Mouse (Mus musculus): ENCODE measurements around the gene Olfr412. TPM values are rescaled to one million over a fixed set of nuclear protein-coding genes. Genes with fewer than 3 reads are reported as not detected.

Olfr412 gene
- total RNA-seq, 2 experiments from 2014 or later: not detected

DNA sequence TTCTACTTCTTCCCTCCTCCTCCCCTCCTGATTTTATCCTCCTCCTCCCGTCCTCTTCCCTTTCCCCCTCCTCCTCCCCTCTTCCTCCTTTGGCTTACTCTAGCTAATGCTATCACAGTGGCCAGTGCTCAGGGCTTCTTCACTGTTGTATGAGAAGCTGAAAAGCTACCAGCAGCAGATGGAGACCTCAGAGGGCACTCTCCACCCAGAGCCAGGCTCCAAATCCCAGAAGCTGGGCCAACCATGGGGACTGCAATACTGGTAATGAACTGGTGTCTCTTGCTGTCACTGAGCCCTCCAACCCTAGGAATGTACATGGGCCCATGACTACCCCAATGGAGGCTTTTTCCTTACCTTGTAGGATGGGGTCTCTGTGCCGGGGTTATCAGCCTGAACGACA is 50.1 kb downstream of the Olfr412 start:
- DNase-seq: no peak
- intact Hi-C loops (cut with DNase I): no loop called here

DNA sequence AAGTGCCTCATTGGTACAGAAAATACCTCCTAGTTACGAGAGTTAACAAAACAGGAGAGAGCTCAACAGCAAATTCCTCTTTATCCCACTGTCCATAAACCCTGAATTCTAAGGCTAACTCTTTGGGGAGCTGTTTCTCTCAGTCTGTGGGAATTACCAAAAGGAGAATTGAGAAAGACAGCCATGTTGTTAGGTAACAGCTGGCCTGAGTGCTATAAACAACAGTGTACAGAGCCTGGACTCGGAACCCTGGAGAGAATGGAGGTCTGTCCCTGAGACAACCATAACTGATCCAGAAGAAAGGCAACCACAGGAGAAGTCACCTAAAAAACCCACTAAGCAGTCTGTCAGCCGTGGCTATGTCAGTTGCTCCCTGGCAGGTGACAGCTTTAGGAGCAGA is 50.6 kb downstream of the Olfr412 start:
- DNase-seq: no peak
- intact Hi-C loops (cut with DNase I): no loop called here

DNA sequence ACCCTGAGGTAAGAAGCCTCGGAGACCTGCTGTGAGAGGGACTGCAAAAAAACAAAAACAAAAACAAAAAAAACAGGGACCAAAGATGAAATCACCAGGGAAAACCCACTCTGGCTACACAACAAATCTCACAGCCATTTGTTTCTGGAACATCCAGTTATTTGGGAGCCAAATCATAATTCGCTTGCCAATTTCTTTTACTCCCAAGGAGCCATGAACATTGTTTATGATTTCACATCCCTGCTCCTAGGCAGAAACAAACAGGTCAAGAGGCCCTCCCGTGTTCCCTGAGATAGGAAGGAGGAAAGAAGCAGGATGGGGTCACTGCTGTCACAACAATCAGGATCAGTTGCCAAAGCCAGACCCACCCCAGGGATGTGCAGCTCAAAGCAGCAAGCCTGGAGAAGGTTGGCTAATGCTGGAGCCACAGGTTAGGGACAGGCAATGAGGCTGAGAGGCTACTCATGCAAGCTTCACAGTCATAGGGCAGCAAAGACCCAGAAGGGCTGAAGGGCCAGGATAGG is 51.6 kb downstream of the Olfr412 start:
- intact Hi-C loops (cut with DNase I): no loop called here
- DNase-seq: no peak

DNA sequence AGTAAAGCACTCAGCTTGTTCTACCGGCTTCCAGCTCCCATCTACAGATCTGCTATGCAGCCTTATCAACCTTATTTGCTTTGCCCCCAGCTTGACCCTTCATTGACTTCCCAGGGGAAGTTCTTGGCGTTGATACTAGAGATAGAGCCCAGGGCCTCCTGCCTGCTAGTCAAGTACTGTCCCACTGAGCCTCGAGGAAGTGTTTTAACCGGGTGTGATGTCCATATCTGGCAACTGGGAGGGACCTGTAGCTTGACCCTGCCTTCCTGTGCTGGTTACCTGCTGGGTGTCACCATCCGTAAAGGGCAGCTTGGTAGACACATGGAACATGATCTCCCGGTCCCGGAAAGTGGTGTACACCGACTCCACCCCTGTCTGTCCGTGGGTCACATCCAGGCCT is 52.2 kb downstream of the Olfr412 start:
- no peak for DNase-seq

DNA sequence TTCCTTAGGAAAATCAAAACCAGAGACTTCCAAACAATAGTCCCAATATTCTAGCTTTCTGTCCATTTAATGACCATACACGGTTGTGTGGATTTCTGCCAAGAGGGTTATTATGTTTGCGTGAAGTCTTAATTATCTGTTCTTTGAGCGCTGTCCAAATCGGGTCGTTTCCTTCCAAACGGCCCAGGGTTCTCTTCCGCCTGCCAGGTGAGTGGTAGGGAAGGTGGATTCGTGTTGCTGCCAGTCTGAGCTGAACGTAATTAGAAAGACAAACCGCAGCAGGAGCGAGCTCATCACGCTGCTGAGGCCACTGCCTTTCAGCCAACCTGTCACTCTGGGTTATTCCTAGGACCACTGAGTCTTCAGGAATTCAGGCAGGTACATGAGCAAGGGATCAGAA is 53.9 kb downstream of the Olfr412 start:
- no peak for DNase-seq
- intact Hi-C loops (cut with DNase I): no loop called here

More for the DNA sequence above, 52.2 kb downstream of the Olfr412 start:
- intact Hi-C loops (cut with DNase I): no loop called here

Other genes starting within 250 kb of the Olfr412 start
- gene Olfr401, start 248.4 kb upstream of the Olfr412 start, total RNA-seq (2021): not detected
- gene Olfr402, start 208.5 kb upstream of the Olfr412 start, total RNA-seq (2021): not detected
- gene Olfr403, start 175.8 kb upstream of the Olfr412 start, total RNA-seq (2021): not detected
- gene Olfr43, start 150.7 kb upstream of the Olfr412 start, total RNA-seq (2021): not detected
- not detected for gene Olfr406, start 102.3 kb upstream of the Olfr412 start, total RNA-seq (2021)
- gene Olfr59, start 78.3 kb upstream of the Olfr412 start, total RNA-seq (2021): not detected
- gene Olfr410, start 24.0 kb upstream of the Olfr412 start, total RNA-seq (2021): not detected
- gene Olfr411, start 9.4 kb upstream of the Olfr412 start, total RNA-seq (2021): not detected
- 10 to 100 TPM in 1 of 2 experiments, 1 to 10 TPM in 1; 9.7 to 12.4 TPM for gene Rap1gap2, start 248.8 kb downstream of the Olfr412 start, total RNA-seq (2021)